Mouse (Mus musculus) hindbrain, embryonic 13.5 days (tissue): ENCODE measurements around the gene Pde4d. TPM values are rescaled to one million over a fixed set of nuclear protein-coding genes. Genes with fewer than 3 reads are reported as not detected.

Source experiments
- ATAC-seq: fragments of 200-750 bp; cut with Nextera tagmentation; 2 replicates; pipeline ENCODE4 v1.8.0; 2017; ENCODE audit warnings: moderate TSS enrichment; ENCODE audit not compliant: low FRiP score
- H3K27ac ChIP-seq: fragments of 300-500 bp; sonication (generic); 2 replicates; pipeline ENCODE4 v1.5.1; 2015; ENCODE audit warnings: inconsistent platforms, mild to moderate bottlenecking, moderate library complexity
- H3K27me3 ChIP-seq: fragments of 300-500 bp; sonication (generic); 2 replicates; pipeline ENCODE4 v1.6.1; 2015; ENCODE audit warnings: mild to moderate bottlenecking, inconsistent platforms
- H3K36me3 ChIP-seq: fragments of 300-500 bp; sonication (generic); 2 replicates; pipeline ENCODE4 v1.6.1; 2015; ENCODE audit warnings: mild to moderate bottlenecking, inconsistent platforms
- H3K4me1 ChIP-seq: fragments of 300-500 bp; sonication (generic); replicated peaks from 2 replicates; pipeline ENCODE4 v1.6.1; 2015; ENCODE audit warnings: inconsistent platforms
- H3K4me2 ChIP-seq: fragments of 300-500 bp; sonication (generic); 2 replicates; pipeline ENCODE4 v1.6.1; 2015; ENCODE audit warnings: inconsistent platforms, mild to moderate bottlenecking, moderate library complexity
- H3K4me3 ChIP-seq: fragments of 300-500 bp; sonication (generic); 2 replicates; pipeline ENCODE4 v1.5.1; 2015; ENCODE audit warnings: mild to moderate bottlenecking, inconsistent platforms
- H3K9ac ChIP-seq: fragments of 300-500 bp; sonication (generic); 2 replicates; pipeline ENCODE4 v1.6.1; 2015; ENCODE audit warnings: mild to moderate bottlenecking, inconsistent platforms
- H3K9me3 ChIP-seq: fragments of 300-500 bp; sonication (generic); 2 replicates; pipeline ENCODE4 v1.6.1; 2016; ENCODE audit warnings: inconsistent platforms
- WGBS: fragments of 180-500 bp; shearing (Covaris S2); methylation state at CpG from one replicate; pipeline ENCODE4 v1.1.7; 2015; 5-methylcytosine and 5-hydroxymethylcytosine counted together
- polyA plus RNA-seq: library from polyadenylated mRNA; unstranded; fragments of >200 nt; fragmentation: Nextera tagmentation; extraction: Ambion mirVana; gene quantifications from 2 replicates; pipeline ENCODE4 v1.2.1, GENCODE M21; 2015

Pde4d gene
- polyA plus RNA-seq, 1 experiment from 2014 or later: 18.6 TPM

DNA sequence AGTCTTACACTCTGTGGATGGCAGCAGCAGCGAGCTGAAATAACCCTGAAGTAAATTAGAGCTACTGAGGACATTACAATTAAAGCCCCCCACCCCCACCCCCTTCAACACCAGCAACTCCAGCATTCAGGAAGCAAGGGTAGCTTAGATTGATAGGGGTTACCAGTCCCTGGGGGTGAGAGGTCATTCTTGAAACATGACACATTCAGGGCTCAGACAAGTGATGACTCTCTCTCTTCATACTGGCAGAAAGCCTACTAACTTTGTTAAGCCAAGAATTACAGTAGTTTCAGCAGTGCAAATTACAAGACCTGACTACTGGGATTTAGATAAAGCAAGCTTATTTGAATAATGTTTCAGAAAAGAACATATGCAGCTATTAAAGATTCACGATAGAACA, 455.4 kb downstream of the Pde4d start:
- Histone ChIP-seq H3K27me3 (no peaks in the 10 kb centered on the region), H3K9ac (no peak overlapping the region), H3K4me3 (no peak overlapping the region), H3K36me3 (no peaks in the 10 kb centered on the region), H3K27ac (no peak overlapping the region), H3K9me3 (no peaks in the 10 kb centered on the region), H3K4me1 (peaks cover 4% of the 10 kb centered on the region; the same call in 1 of the 2 replicates), H3K4me2 (no peak overlapping the region)
- ATAC-seq: no peak
- WGBS: 55% methylated on average over 2 of the region's 2 CpGs

DNA sequence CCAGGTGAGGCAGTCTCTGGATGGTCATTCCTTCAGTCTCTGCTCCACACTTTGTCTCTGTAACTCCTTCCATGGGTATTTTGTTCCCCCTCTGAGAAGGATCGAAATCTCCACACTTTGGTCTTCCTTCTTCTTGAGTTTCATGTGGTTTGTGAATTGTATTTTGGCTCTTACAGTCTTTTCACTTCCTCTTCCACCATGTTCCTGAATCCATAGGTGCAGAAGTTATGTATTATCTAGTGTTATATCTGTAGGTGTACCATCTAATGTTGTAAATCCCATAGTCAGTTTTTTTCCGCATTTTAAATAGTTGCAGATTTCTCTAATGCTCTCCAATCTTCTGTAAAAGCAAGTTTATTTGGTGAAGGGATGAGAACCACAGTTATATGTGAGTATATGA, 459.4 kb downstream of the Pde4d start:
- H3K27ac ChIP-seq: no peak overlapping the region
- no peaks in the 10 kb centered on the region for H3K27me3 ChIP-seq
- H3K4me2 ChIP-seq: no peak overlapping the region
- no peak overlapping the region for H3K9ac ChIP-seq
- H3K36me3 ChIP-seq: no peaks in the 10 kb centered on the region
- ATAC-seq: no peak
- peaks cover 4% of the 10 kb centered on the region; the same call in 1 of the 2 replicates for H3K4me1 ChIP-seq
- no peak overlapping the region for H3K4me3 ChIP-seq
- 94% methylated on average over 2 of the region's 2 CpGs for WGBS
- H3K9me3 ChIP-seq: no peaks in the 10 kb centered on the region

DNA sequence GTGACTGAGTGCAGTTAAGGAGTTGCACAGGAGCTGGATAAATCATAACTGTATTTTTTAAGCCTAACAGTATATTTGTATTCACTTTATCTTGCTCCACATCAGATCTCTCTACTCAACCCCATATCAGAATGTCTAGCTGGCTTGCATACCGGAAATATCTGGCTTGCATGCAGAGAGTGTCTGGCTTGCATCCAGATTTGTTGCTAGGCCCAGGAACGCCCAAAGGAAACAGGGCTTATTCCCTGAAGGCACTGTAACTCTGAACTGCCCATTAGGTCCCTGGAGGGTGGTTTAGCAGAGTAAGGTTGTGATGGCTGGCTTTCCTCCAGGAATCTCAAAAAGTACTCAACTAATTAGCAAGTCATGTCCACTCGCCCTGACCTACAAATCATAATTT, 464.9 kb downstream of the Pde4d start:
- Histone ChIP-seq H3K36me3 (no peaks in the 10 kb centered on the region), H3K4me1 (no peaks in the 10 kb centered on the region), H3K4me2 (no peak overlapping the region), H3K9me3 (no peaks in the 10 kb centered on the region), H3K4me3 (no peak overlapping the region), H3K27me3 (no peaks in the 10 kb centered on the region), H3K9ac (no peak overlapping the region), H3K27ac (no peak overlapping the region)
- ATAC-seq: no peak
- WGBS: 71% methylated on average over 3 of the region's 3 CpGs

DNA sequence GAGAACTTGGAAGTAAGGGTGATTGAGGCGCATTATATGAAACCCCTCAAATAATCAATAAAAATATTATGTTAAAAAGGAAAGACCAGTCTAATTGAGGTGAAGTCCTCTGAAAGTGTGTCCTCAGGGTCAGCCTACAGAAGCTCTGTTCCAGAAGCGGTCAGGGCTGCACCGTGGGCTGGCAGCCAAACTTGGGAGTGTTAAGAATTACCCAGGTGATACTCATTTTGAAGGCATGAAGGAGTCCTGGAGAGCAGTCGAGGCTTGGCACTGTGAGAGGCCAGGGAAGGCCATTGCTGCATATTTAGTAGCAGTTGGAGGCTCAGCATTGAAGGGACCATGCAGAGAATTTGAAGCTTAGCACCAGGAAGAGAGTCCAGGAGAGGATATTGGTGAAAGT, 471.4 kb downstream of the Pde4d start:
- H3K27ac ChIP-seq: no peak overlapping the region
- no peaks in the 10 kb centered on the region for H3K36me3 ChIP-seq
- H3K4me2 ChIP-seq: no peak overlapping the region
- no peak for ATAC-seq
- WGBS: 87% methylated on average over 4 of the region's 4 CpGs
- no peak overlapping the region for H3K9ac ChIP-seq
- H3K4me3 ChIP-seq: no peak overlapping the region
- H3K9me3 ChIP-seq: no peaks in the 10 kb centered on the region
- no peaks in the 10 kb centered on the region for H3K27me3 ChIP-seq
- H3K4me1 ChIP-seq: no peaks in the 10 kb centered on the region

DNA sequence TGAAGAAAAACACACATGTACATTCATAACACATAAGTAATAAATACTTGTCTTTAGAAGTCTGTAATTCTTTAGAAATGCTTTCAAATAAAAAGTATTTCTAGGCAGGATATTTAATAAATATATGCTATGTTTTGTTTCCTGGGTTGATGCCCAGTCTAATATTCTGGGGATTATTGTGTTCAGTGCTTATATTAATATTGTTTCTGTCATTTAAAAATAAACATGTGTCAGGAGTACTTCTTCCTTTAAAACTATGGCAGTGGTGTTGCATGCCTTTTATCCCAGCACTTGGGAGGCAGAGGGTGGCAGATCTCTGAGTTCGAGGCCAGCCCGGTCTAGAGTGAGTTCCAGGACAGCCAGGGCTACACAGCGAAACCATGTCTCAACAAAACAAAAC, 485.1 kb downstream of the Pde4d start:
- Histone ChIP-seq H3K9me3 (no peaks in the 10 kb centered on the region), H3K4me1 (no peaks in the 10 kb centered on the region), H3K27me3 (no peaks in the 10 kb centered on the region), H3K4me2 (no peak overlapping the region), H3K27ac (no peak overlapping the region), H3K9ac (no peak overlapping the region), H3K4me3 (no peak overlapping the region), H3K36me3 (no peaks in the 10 kb centered on the region)
- ATAC-seq: no peak
- WGBS: 94% methylated on average over 3 of the region's 3 CpGs

DNA sequence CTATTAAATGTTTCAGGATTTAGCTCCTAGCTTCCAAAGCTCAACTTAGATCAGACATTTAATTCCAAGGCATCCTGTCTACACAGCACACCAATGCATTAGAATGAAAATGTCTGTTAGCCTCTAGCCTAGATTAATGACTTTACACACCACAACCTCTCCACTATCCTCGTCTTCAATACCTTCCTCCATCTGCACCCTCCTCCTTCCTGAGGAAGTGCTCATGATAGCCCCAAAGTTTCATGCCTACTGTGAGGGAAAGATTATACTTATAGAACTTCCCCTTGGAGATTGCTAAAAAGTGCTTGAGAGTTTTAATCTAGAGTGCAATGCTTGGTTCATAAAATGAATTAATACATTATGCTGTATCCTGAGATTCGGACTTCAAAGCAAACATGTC, 487.5 kb downstream of the Pde4d start:
- Histone ChIP-seq H3K27me3 (no peaks in the 10 kb centered on the region), H3K4me1 (no peaks in the 10 kb centered on the region), H3K27ac (no peak overlapping the region), H3K9ac (no peak overlapping the region), H3K9me3 (peaks cover 7% of the 10 kb centered on the region; the same call in 1 of the 2 replicates), H3K4me3 (no peak overlapping the region), H3K4me2 (no peak overlapping the region), H3K36me3 (no peaks in the 10 kb centered on the region)
- ATAC-seq: no peak
- WGBS: 72% methylated on average over 2 of the region's 2 CpGs

DNA sequence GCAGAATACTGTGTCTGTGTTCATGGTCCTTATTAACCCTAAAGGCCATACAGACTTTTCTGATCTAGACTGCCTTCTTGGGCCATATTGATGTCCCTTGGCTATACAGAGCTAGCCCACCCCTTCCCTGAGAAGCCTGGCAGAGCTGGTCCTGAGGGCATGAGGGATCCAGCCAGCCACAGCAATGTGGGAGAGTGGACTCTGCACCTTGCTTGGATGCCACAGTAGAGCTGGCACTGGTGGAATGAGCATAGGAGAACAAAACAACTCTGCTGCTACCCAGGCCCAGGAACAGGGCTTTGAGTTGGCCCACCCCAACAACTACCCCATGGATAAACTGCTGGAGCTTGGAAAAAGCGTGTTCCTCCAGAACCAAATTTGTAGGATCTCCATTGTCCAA, 503.2 kb downstream of the Pde4d start:
- Histone ChIP-seq H3K36me3 (no peaks in the 10 kb centered on the region), H3K9ac (no peak overlapping the region), H3K4me2 (no peak overlapping the region), H3K9me3 (no peaks in the 10 kb centered on the region), H3K4me1 (no peaks in the 10 kb centered on the region), H3K4me3 (no peak overlapping the region), H3K27ac (no peak overlapping the region), H3K27me3 (no peaks in the 10 kb centered on the region)
- 93% methylated on average over 1 of the region's 1 CpGs for WGBS
- ATAC-seq: no peak

DNA sequence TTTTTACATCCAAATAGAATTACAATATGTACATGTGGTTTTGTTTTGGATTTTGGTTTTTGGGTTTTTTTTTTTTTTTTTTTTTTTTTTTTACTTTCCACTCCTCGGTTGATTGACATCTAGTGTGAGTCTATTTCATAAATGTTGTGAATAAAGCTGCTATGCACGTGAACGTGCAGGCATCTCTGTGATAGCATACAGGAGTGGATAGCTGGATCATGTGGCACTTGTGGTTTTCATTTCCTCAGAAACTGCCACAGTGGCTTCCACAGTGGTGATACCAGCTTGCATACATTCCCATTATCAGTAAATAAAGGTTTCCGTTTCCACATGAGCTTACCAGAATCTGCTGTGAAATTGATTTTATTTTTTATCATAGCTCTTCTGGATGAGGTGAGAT, 506.3 kb downstream of the Pde4d start:
- no peak overlapping the region for H3K4me2 ChIP-seq
- H3K4me3 ChIP-seq: no peak overlapping the region
- H3K9me3 ChIP-seq: no peaks in the 10 kb centered on the region
- no peak overlapping the region for H3K9ac ChIP-seq
- WGBS: 87% methylated on average over 4 of the region's 4 CpGs
- no peak for ATAC-seq
- no peaks in the 10 kb centered on the region for H3K36me3 ChIP-seq
- H3K4me1 ChIP-seq: no peaks in the 10 kb centered on the region
- no peaks in the 10 kb centered on the region for H3K27me3 ChIP-seq
- H3K27ac ChIP-seq: no peak overlapping the region

DNA sequence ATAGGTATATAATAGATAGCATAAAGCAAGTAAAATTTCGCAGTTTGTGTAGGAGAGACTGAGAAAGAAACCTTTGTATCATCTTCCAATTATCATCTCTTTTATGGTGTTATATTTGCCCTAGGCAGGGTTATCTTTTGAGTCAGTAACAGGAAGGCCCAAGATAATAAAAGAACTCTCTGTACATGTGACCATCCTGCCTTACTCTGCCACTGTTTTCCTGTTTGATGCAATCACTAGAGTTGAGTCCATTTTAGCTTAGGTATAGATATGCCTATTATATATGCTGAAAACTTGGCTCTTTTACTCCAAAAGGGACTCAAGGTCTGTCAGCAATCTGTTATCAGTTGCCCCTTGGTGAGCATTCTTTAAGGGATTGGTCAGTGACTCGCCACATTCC, 514.3 kb downstream of the Pde4d start:
- no peak overlapping the region for H3K27ac ChIP-seq
- no peak overlapping the region for H3K4me2 ChIP-seq
- no peaks in the 10 kb centered on the region for H3K9me3 ChIP-seq
- no peak overlapping the region for H3K4me3 ChIP-seq
- no peak for ATAC-seq
- no peaks in the 10 kb centered on the region for H3K27me3 ChIP-seq
- 95% methylated on average over 2 of the region's 2 CpGs for WGBS
- no peaks in the 10 kb centered on the region for H3K36me3 ChIP-seq
- no peaks in the 10 kb centered on the region for H3K4me1 ChIP-seq
- no peak overlapping the region for H3K9ac ChIP-seq

DNA sequence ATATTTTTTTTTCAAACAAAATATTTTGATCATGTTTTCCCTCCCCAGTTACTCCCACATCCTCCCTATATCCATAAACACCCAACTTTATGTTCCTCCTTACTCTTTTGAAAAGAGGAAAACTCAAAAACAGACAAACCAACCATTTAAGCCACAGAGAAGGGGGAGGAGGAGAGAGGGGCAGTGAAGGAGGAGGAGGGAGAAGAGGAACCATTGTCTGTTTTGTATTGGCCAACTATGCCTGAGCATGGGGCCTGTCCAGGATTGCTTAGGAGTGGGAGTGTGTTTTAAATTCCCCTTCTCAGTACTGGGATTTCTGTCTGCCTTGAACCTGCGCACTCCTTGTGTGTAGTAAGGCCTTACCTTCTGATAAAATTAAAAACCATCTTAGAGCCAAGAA, 531.4 kb downstream of the Pde4d start:
- H3K36me3 ChIP-seq: no peaks in the 10 kb centered on the region
- H3K9ac ChIP-seq: no peak overlapping the region
- no peak overlapping the region for H3K4me3 ChIP-seq
- no peak overlapping the region for H3K27ac ChIP-seq
- H3K27me3 ChIP-seq: no peaks in the 10 kb centered on the region
- 93% methylated on average over 1 of the region's 1 CpGs for WGBS
- no peaks in the 10 kb centered on the region for H3K4me1 ChIP-seq
- no peaks in the 10 kb centered on the region for H3K9me3 ChIP-seq
- no peak overlapping the region for H3K4me2 ChIP-seq
- ATAC-seq: no peak

DNA sequence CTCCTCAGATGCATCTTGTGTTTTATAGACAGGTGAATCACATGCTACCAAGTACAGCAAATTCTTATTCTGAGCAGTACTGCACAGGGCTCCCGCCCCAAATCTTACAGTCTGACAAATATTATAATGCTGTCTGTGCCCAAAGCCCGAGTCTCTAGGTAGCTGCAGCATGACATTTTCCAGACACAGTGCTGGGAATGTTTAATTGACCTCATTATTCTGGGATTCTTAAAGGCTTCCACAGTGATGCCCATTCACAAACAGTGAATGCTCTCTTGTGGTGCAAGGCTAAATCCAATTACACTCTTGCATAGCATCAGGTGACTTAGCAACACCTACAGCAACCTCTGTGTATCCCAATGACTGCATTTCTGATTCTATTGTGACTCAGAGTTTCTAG, 549.0 kb downstream of the Pde4d start:
- no peaks in the 10 kb centered on the region for H3K9me3 ChIP-seq
- no peak overlapping the region for H3K4me2 ChIP-seq
- 0 out of 2 replicates have a peak, but pooled peaks cover 4% of the 10 kb centered on the region for H3K4me1 ChIP-seq
- no peak overlapping the region for H3K9ac ChIP-seq
- ATAC-seq: peak; percentile 49; the same call in 1 of the 2 replicates
- no peaks in the 10 kb centered on the region for H3K36me3 ChIP-seq
- no peak overlapping the region for H3K4me3 ChIP-seq
- no peaks in the 10 kb centered on the region for H3K27me3 ChIP-seq
- WGBS: 47% methylated on average over 2 of the region's 2 CpGs
- H3K27ac ChIP-seq: no peak overlapping the region

DNA sequence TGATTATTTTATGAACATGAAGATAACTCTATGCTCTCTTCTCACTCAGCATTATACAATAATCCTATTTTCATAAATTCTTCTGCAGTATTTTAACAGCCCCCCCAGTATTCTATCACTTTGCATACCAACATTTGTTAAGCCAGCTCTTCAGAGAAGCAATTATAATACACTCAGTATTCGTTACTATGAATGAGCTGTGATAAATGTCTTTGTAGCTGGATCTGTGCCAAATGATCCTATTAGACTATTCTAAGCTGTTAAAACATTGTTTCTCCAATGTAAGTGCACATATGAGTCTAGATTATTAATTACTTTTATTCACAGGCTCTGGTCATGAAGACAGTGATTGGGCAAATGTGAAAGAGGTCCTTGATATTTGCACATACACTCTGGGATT, 575.0 kb downstream of the Pde4d start:
- no peaks in the 10 kb centered on the region for H3K27me3 ChIP-seq
- no peak overlapping the region for H3K4me2 ChIP-seq
- H3K36me3 ChIP-seq: no peaks in the 10 kb centered on the region
- H3K9me3 ChIP-seq: no peaks in the 10 kb centered on the region
- WGBS: 36% methylated on average over 1 of the region's 1 CpGs
- no peak for ATAC-seq
- no peak overlapping the region for H3K27ac ChIP-seq
- H3K4me1 ChIP-seq: no peaks in the 10 kb centered on the region
- H3K4me3 ChIP-seq: no peak overlapping the region
- H3K9ac ChIP-seq: no peak overlapping the region

DNA sequence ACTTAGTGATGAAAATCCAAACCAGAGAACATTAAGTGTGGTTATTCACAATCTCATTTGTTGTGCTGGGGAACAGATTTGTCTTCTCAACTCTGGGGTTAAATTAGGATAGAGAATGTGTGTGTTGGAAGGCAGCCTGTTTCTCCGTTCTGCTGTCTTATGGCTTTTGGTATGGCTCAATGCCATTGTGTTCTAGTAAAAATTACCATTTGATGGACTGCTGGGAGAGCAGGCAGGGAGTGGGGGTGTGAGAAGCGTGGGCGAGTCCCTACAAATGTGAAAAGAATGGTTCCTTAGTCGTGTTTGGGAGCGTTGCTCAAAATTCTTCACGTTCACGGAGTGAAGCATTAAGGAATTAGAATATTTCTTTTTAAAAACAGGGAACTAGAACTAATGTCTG, 597.4 kb downstream of the Pde4d start:
- H3K4me1 ChIP-seq: 0 out of 2 replicates have a peak, but pooled peaks cover 3% of the 10 kb centered on the region
- ATAC-seq: no peak
- H3K4me2 ChIP-seq: no peak overlapping the region
- H3K9ac ChIP-seq: no peak overlapping the region
- 51% methylated on average over 7 of the region's 7 CpGs for WGBS
- no peak overlapping the region for H3K4me3 ChIP-seq
- no peaks in the 10 kb centered on the region for H3K9me3 ChIP-seq
- no peaks in the 10 kb centered on the region for H3K36me3 ChIP-seq
- H3K27ac ChIP-seq: no peak overlapping the region
- H3K27me3 ChIP-seq: no peaks in the 10 kb centered on the region

DNA sequence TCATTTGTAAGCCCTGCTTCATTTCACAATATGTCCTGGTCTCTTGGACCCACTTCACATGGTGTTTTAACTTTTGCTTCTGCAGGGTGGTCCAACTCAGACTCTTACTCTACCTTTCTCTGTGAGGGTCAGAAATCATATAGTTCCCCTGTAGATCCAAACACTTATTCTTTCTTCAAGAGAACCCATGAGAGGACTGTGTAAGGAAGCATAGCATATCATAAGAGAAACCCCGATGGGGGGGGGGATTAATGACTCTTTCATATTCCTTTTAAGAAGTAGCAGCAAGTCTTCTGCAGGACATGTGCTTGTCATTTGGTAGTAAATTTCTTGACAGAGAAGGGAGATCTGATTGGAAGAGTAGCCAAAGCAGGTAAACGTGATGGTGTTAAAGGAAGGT, 603.1 kb downstream of the Pde4d start:
- 69% methylated on average over 2 of the region's 2 CpGs for WGBS

More for the DNA sequence above, 603.1 kb downstream of the Pde4d start:
- H3K4me3 ChIP-seq: no peak overlapping the region
- no peak overlapping the region for H3K9ac ChIP-seq
- peak; percentile 54 for ATAC-seq
- no peaks in the 10 kb centered on the region for H3K9me3 ChIP-seq
- peak overlapping the region; percentile 35 for H3K4me2 ChIP-seq
- peaks cover 9% of the 10 kb centered on the region for H3K4me1 ChIP-seq
- peak overlapping the region; percentile 69 for H3K27ac ChIP-seq
- no peaks in the 10 kb centered on the region for H3K36me3 ChIP-seq
- no peaks in the 10 kb centered on the region for H3K27me3 ChIP-seq
